9 mouse cellular contexts compared by ENCODE assay signal in the genomic region with DNA sequence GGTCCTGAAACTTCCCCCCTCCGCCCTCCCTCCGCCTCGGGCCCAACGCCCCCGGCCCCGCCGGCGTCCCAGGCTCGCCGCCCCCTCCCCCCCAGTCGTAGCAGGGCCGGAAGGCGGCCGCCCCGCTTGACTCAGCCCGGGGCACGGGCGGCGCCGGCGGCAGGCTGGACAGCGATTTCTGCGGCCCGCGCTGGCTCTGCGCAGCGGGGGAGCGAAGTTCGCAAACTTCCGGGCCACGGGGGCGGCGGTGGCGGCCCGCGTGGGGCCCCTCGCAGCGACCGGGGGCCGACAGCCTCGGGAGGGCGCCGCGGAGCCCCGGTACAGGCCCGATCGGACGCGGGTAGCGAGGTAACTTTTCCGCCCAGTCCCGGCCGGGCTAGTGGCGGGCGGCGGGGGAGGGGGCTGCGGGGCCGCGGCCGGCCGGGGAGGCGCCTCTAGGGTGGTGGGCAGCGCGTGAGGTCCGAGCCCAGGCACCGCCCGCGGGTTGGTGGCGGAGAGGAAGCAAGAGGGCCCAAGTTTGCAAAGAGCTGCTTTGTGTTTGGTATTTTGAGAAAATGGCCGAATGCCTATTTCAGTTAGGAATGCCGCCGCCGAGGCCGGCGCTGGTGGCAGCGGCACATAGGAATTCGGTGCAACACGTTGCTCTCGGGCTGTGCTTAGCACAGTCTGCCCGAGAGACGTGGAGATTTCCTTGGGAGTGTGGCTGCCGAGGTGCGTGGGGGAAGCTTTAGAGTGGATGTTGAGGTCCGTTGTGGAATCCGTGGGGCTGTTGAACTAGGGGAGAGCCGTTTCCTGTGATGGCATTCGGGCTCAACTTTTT. TPM values are rescaled to one million over a fixed set of nuclear protein-coding genes. Genes with fewer than 3 reads are reported as not detected.
DNase-seq lines count a peak whose midpoint lies in the region; ATAC-seq and TF ChIP-seq lines count a peak whose summit lies in the region.
"Had no signal": no experiment of that assay in that cellular context is flagged by ENCODE, and none has a peak within 500 bp of the region (broad histone marks: within the 10 kb centered on the region; RNA-seq: fewer than 3 reads in every experiment).

No protein-coding gene starts in this region.

- ATAC-seq in intestine, embryonic 15.5 days: peak; percentile 80
- peak; percentile 56 for ATAC-seq in midbrain, embryonic 16.5 days

- no peak for TF ChIP-seq POLR2A in liver, adult 2 months (IDR thresholded peaks at IDR 0.05; ENCODE audit: extremely low read depth, insufficient read depth, low read length)

- H3K4me1 ChIP-seq in intestine, embryonic 15.5 days (replicated peaks): no peaks in the 10 kb centered on the region; the same call in 1 of the 2 replicates
- peaks cover 2% of the 10 kb centered on the region for H3K4me1 ChIP-seq in liver, adult 2 months (ENCODE audit: control insufficient read depth, insufficient read depth, low read length)
- H3K4me1 ChIP-seq in midbrain, embryonic 16.5 days (ENCODE audit: control insufficient read depth, insufficient read depth, low read length): peaks cover 4% of the 10 kb centered on the region; the same call in 1 of the 2 replicates

- peak overlapping the region; percentile 98 for H3K27ac ChIP-seq in intestine, embryonic 15.5 days
- H3K27ac ChIP-seq in liver, adult 2 months (replicated peaks; ENCODE audit: insufficient read depth, low read depth, low read length): peak overlapping the region; percentile 76
- H3K27ac ChIP-seq in midbrain, embryonic 16.5 days (ENCODE audit: low read length): peak overlapping the region; percentile 78

- no peaks in the 10 kb centered on the region for H3K27me3 ChIP-seq in intestine, embryonic 15.5 days (replicated peaks)
- no peaks in the 10 kb centered on the region for H3K27me3 ChIP-seq in liver, adult 2 months (ENCODE audit: control insufficient read depth, insufficient read depth, low read length)
- peaks cover 3% of the 10 kb centered on the region; the same call in 1 of the 2 replicates for H3K27me3 ChIP-seq in midbrain, embryonic 16.5 days (ENCODE audit: control insufficient read depth, insufficient read depth, low read depth, low read length)

- no peak for TF ChIP-seq CTCF in liver, adult 2 months (IDR thresholded peaks at IDR 0.05; ENCODE audit: low read depth, low read length)

- H3K9ac ChIP-seq in intestine, embryonic 15.5 days: peak overlapping the region; percentile 82
- H3K9ac ChIP-seq in liver, adult 2 months (ENCODE audit: low read depth, low read length): peak overlapping the region; percentile 90
- peak overlapping the region; percentile 66 for H3K9ac ChIP-seq in midbrain, embryonic 16.5 days (ENCODE audit: low read depth, low read length)

- peaks cover 5% of the 10 kb centered on the region; the same call in 1 of the 2 replicates for H3K36me3 ChIP-seq in intestine, embryonic 15.5 days
- peaks cover 9% of the 10 kb centered on the region; the same call in 1 of the 2 replicates for H3K36me3 ChIP-seq in liver, adult 2 months (ENCODE audit: control insufficient read depth, insufficient read depth, low read length)
- H3K36me3 ChIP-seq in midbrain, embryonic 16.5 days (ENCODE audit: control insufficient read depth, insufficient read depth, low read length): no peaks in the 10 kb centered on the region

- H3K9me3 ChIP-seq in intestine, embryonic 15.5 days: no peaks in the 10 kb centered on the region
- H3K9me3 ChIP-seq in midbrain, embryonic 16.5 days (replicated peaks; ENCODE audit: control insufficient read depth, low read length, poor library complexity, severe bottlenecking): no peaks in the 10 kb centered on the region

- peaks cover 25% of the 10 kb centered on the region for H3K79me2 ChIP-seq in liver, adult 2 months (ENCODE audit: control insufficient read depth, insufficient read depth, low read length)

- under 1% methylated on average over 75 of the region's 87 CpGs for WGBS in intestine, embryonic 15.5 days
- under 1% methylated on average over 73 of the region's 87 CpGs for WGBS in liver, adult 2 months
- under 1% methylated on average over 56 of the region's 87 CpGs for WGBS in midbrain, embryonic 16.5 days

- H3K4me3 ChIP-seq in intestine, embryonic 15.5 days (replicated peaks): peak overlapping the region; percentile 96
- H3K4me3 ChIP-seq in liver, adult 2 months (ENCODE audit: insufficient read depth, low read depth, low read length): peak overlapping the region; percentile 79
- peak overlapping the region; percentile 87 for H3K4me3 ChIP-seq in midbrain, embryonic 16.5 days (ENCODE audit: low read depth, low read length)

- peak overlapping the region; percentile 61 for H3K4me2 ChIP-seq in intestine, embryonic 15.5 days (replicated peaks)
- H3K4me2 ChIP-seq in midbrain, embryonic 16.5 days (ENCODE audit: low read length): peak overlapping the region; percentile 89

- peak; percentile 11 to 24 for DNase-seq in cerebellum, adult 18-20 months
- DNase-seq in cerebellum, adult 11 months: no peak
- peak; percentile 73 for DNase-seq in embryo, embryonic 10.5 days (ENCODE audit: low spot score)
- peak; percentile 36 to 65 for DNase-seq in gastrocnemius, postnatal 4 days (ENCODE audit: low spot score in 2 of 2)
- DNase-seq in liver, adult 2 months (ENCODE audit: extremely low read depth, low read depth, low spot score): peak; percentile 44
- peak; percentile 62 to 85 for DNase-seq in spleen, postnatal 4 days (ENCODE audit: low spot score in 2 of 2)

RNA-seq across cellular contexts. Expression of a gene that starts 1.0 kb away (rescaled TPM):
- total RNA-seq in gastrocnemius, postnatal 4 days (2021): 10 to 100 TPM; 26.3 to 26.4 TPM
- 24.0 and 28.0 TPM in 2 replicates for polyA plus RNA-seq in intestine, embryonic 15.5 days (2015; fragmentation: Nextera tagmentation; extraction: Ambion mirVana)
- 9.8 and 9.9 TPM in 2 replicates for total RNA-seq in liver, adult 2 months (2014; rRNA removed)
- 3.3 and 3.7 TPM in 2 replicates for polyA plus RNA-seq in liver, adult 2 months (2012; rRNA removed)
- polyA plus RNA-seq in midbrain, embryonic 16.5 days (2015; fragmentation: Nextera tagmentation; extraction: Ambion mirVana): 4.8 and 4.9 TPM in 2 replicates

RNA-seq across cellular contexts. Expression of a gene that starts 43.6 kb away (rescaled TPM):
- 10 to 100 TPM; 14.2 to 15.9 TPM for total RNA-seq in gastrocnemius, postnatal 4 days (2021)
- polyA plus RNA-seq in intestine, embryonic 15.5 days (2015; fragmentation: Nextera tagmentation; extraction: Ambion mirVana): 35.3 and 35.4 TPM in 2 replicates
- total RNA-seq in liver, adult 2 months (2014; rRNA removed): 4.2 and 6.2 TPM in 2 replicates
- polyA plus RNA-seq in liver, adult 2 months (2012; rRNA removed): 7.5 and 8.6 TPM in 2 replicates
- 36.2 and 36.5 TPM in 2 replicates for polyA plus RNA-seq in midbrain, embryonic 16.5 days (2015; fragmentation: Nextera tagmentation; extraction: Ambion mirVana)

RNA-seq across cellular contexts. Expression of a gene that starts 43.7 kb away (rescaled TPM):
- total RNA-seq in gastrocnemius, postnatal 4 days (2021): 10 to 100 TPM; 31.5 to 35.7 TPM
- polyA plus RNA-seq in intestine, embryonic 15.5 days (2015; fragmentation: Nextera tagmentation; extraction: Ambion mirVana): 51.5 and 55.9 TPM in 2 replicates
- total RNA-seq in liver, adult 2 months (2014; rRNA removed): 31.6 and 43.3 TPM in 2 replicates
- 24.3 and 31.0 TPM in 2 replicates for polyA plus RNA-seq in liver, adult 2 months (2012; rRNA removed)
- polyA plus RNA-seq in midbrain, embryonic 16.5 days (2015; fragmentation: Nextera tagmentation; extraction: Ambion mirVana): 62.5 and 64.9 TPM in 2 replicates

RNA-seq across cellular contexts. Expression of a gene that starts 55.0 kb away (rescaled TPM):
- total RNA-seq in gastrocnemius, postnatal 4 days (2021): 1 to 10 TPM; 2.7 to 4.0 TPM
- 1.4 and 1.8 TPM in 2 replicates for polyA plus RNA-seq in intestine, embryonic 15.5 days (2015; fragmentation: Nextera tagmentation; extraction: Ambion mirVana)
- not detected in 2 replicates for total RNA-seq in liver, adult 2 months (2014; rRNA removed)
- 0.16 TPM in 1 of 2 replicates, not detected in the other for polyA plus RNA-seq in liver, adult 2 months (2012; rRNA removed)
- 0.41 and 0.48 TPM in 2 replicates for polyA plus RNA-seq in midbrain, embryonic 16.5 days (2015; fragmentation: Nextera tagmentation; extraction: Ambion mirVana)
- total RNA-seq: left cerebral cortex, postnatal 14 days had no signal
